Mouse (Mus musculus) urinary bladder, adult 2 months (tissue): ENCODE measurements around the gene 4833427G06Rik. TPM values are rescaled to one million over a fixed set of nuclear protein-coding genes. Genes with fewer than 3 reads are reported as not detected.
"Not testable (repeated sequence)": the region's sequence is repeated elsewhere in the genome, so short reads cannot be mapped to it uniquely, and the experiment has no call there.

ENCODE experiments used
- DNase-seq: peaks from one replicate; pipeline ENCODE4 v3.0.0; 2022; ENCODE audit warnings: low spot score
- polyA plus RNA-seq: library from polyadenylated mRNA; depleted of rRNA; stranded (reverse); fragments of >200 nt; gene quantifications from 2 replicates; pipeline ENCODE4 v1.2.3, GENCODE M21; 2012; rRNA removed

The 4833427G06Rik gene
- polyA plus RNA-seq = not detected in 2 replicates

- DNase-seq = no peak
These were observed at the start of gene 4833427G06Rik for GRCm38 (mm10) chr9:51101756-51102425. 4833427G06Rik (minus strand) TSS chr9:51102078.

GRCm38 (mm10) chr9:51147294-51147693 lies 45.4 kb upstream of the 4833427G06Rik start:
- DNase-seq = no peak

- DNase-seq = no peak
These were observed 44.6 kb upstream of the 4833427G06Rik start for GRCm38 (mm10) chr9:51146496-51146895.

DNA sequence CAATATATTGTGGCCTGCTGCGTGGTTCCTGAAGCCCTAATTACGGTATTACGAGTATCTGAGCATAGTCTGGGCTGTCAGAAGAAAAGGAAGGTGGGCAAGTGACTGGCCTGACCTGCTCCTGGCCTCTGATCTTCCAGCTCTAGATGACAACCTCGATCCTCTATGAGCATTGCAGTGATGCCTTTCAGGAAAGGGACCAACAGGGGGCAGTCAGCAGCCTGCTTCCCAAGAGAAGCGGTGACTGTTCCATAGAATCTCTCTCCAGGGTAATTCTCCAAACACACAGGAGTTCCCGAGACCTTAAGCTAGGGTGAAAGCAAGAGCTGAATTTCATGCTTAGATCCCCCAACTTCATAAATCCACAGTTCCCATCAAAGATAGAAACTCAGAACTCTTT lies 42.3 kb upstream of the 4833427G06Rik start:
- no peak for DNase-seq

- DNase-seq = no peak
These were observed 41.6 kb upstream of the 4833427G06Rik start for GRCm38 (mm10) chr9:51143437-51143836.

DNA sequence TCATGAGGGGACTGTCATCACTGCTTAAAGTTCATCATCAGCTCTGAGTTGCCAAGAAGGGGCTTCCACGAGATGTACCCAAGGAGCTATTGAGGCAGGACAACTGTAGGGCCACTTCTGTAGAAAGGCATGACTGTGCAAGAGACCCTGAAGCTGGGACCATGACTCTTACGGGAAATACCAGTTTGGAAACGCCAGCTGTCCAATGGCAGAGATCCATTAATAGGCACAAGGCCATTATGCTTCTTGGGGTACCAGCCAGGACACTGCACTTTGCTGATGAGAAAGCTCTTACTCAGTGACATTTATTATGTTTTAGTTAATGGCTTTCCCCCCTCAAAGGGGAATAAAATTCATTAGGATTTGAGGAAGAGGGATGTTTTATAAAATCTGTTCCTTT lies 38.8 kb upstream of the 4833427G06Rik start:
- DNase-seq = no peak

GRCm38 (mm10) chr9:51139401-51139800 lies 37.5 kb upstream of the 4833427G06Rik start:
- DNase-seq = not testable (repeated sequence)

- DNase-seq = no peak
These were observed 36.4 kb upstream of the 4833427G06Rik start for GRCm38 (mm10) chr9:51138301-51138700.

DNA sequence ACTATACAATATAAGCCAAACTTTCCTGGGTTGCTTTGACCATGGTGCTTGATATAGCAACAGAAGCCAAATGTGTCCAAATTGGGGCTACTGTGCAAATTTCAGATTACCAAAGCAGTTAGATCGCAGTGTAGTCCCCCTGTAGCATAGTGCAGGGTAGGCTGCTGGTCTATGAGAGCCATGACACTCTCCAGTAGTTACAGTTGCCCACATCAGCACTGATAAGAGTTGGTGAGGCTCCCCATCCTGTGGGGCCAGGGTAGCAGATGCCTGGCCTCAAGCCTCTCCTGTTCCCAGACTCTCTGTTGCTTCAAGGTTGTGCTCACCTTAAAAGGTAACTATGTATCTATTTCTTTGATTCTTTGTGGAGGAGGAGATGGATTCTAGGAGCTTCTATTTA lies 36.0 kb upstream of the 4833427G06Rik start:
- DNase-seq = no peak

GRCm38 (mm10) chr9:51137432-51137831 lies 35.6 kb upstream of the 4833427G06Rik start:
- DNase-seq = no peak

GRCm38 (mm10) chr9:51136985-51137384 lies 35.1 kb upstream of the 4833427G06Rik start:
- no peak for DNase-seq

DNA sequence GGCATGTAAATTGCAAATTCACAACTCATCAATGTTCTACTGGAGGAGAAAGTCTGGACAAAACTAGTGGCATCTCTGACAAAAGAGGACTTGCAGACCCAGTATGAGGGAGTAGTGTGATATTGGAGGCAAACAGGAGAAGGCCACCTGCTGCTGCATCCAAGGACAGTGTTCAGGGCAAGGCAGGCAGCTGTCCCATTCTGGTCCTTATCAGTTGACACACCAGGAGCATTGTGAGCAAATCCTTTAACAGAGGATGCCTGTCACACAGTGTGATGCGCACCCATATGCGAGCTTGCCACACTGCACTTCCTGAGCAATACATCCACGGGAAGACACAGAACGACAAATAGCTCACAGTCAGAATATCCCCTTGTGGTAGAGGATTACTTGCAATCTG lies 12.9 kb upstream of the 4833427G06Rik start:
- DNase-seq = no peak

GRCm38 (mm10) chr9:51105751-51106150 lies 3.9 kb upstream of the 4833427G06Rik start:
- no peak for DNase-seq

DNA sequence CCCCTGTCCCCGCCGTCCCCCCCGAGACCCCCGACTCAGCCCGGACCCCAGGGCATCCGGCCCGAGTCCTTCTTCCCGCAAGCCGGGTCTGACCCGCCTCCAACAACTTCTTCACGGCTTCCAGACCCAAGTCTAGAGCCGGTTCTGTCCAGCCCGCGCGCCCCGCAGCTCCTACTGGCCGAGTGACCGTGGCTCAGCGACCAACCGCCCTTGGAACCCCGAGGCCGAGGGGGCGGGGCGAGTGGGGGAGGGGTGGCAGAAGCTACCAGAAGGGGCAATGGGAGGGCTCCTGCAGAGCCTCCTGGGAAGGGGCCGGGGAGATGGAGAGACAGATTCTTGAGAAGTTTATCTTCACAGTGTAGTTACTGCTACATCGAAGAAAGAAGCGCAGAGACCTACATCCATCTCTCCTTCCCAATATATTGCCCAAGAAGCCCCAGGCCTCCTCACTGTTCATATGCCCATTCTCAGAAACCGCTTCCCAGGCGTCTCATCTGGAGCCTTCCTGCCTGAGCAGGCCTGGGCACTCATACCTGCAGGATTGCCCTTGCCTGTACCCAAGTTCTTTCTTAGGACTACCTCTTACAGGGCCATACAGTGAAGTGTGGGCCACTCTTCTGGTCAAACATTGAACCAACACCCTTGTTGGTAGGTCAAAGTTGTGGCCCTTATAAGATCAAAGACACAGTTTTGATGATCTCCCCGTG lies 2.1 kb upstream of the 4833427G06Rik start:
- DNase-seq = peak; percentile 26

GRCm38 (mm10) chr9:51102963-51103807 lies 1.3 kb upstream of the 4833427G06Rik start:
- DNase-seq = peak; percentile 31

- no peak for DNase-seq
These were observed 5.6 kb downstream of the 4833427G06Rik start for GRCm38 (mm10) chr9:51096306-51096705.

- no peak for DNase-seq
These were observed 8.2 kb downstream of the 4833427G06Rik start for GRCm38 (mm10) chr9:51093697-51094096.

DNA sequence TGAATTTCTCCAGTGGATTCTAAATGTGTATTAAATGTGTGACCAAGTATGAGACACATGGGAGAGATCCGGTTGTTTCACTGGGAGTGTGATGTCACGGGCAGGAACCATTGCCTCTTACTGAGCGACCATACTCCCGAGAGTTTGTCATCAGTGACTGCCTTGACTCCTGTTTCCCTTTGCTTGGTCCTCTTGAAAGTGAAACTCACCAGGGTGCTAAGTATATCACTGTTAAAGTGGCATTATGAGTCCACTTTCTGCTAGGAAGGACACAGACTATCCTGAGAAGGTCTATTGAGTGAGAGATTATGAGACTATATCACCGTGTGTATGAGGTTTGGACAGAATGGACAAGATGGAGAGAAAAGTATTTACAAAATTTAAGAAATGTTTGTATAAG lies 20.3 kb downstream of the 4833427G06Rik start:
- DNase-seq = no peak

DNA sequence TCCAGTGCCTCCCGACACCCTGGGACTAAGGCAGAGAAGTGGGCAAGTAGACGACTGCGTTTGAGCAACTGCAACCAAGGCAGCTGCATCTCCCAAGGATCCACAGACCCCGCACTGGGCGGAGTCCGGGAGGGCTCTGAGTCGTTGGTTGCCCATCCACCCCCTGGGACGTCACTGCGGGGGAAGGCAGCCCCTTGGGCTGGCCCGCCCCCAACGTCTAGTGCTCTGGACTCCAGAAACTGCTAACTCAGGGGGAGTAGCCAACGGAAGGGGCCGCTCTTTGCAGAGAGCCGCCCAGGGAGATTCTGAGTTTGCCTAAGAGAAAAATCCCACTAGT lies 24.9 kb downstream of the 4833427G06Rik start, which contains the start of gene Layn:
Gene Layn (minus strand): TSS at position 116 of the 337 bp plus-strand sequence.
- peak; percentile 40 for DNase-seq

DNA sequence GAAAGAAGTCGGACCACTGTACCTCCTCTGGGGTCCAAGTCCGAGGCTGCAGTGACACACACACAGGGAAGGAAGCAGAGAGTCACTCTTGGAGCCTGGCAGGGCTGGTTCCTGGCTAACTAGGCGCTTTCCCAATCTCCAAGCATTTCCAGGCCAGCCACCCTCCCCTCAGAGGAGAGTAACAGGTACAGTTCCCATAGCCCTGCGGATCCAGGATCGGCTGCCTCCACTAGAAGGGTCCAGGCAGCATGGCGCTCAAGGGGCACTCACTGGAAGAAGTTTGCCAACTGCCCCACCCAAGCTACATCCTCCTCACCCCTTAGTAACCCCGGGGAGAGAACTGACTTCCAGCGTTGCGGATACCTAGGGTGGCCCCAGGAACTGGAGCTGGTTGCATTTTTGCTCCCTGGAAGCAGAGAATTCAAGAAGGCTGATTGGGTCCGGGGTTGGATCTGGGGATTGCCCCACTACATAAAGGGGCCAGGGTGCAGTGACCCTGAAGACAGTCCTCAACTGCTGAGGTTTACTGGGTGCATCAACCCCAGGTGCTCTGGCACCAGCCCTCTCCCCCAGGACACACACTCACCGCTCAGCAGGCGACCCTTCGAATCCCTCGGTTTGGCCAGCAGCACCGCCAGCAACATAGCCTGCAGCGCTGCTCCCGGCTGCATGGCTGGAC lies 25.4 kb downstream of the 4833427G06Rik start:
- DNase-seq = peak; percentile 23

- no peak for DNase-seq
These were observed 26.1 kb downstream of the 4833427G06Rik start for GRCm38 (mm10) chr9:51075780-51076179.

DNA sequence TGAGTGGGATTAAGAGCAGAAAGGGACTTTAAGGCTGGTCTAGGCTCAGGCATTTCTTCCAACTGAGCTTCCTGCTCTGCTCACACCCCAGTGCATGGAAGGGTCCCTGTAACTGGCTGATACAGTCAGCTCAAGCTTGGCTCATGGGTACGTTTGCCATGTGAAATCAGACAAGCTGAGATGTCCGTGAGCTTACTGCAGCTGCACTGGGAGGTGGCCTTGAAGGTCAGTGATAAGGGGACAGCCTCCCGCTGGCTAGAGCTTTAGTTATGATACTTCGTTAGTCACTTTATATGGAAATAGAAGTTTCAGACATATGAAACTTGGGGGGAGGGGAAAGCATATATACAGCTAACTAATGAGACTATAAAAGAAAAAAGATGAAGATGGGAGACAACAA lies 31.1 kb downstream of the 4833427G06Rik start:
- no peak for DNase-seq
